Mouse (Mus musculus) embryo, embryonic 9.5 days (tissue): ENCODE measurements around the gene Clec1a.

Experiments
- DNase-seq: peaks from one replicate; pipeline ENCODE4 v3.0.0-alpha.2; 2017; ENCODE audit errors: extremely low spot score

Gene Clec1a

GRCm38 (mm10) chr6:129405999-129406398 is 45.8 kb downstream of the Clec1a start:
- DNase-seq, result no peak

GRCm38 (mm10) chr6:129403391-129403790 is 48.4 kb downstream of the Clec1a start:
- DNase-seq, result no peak

- DNase-seq, result no peak
These were observed 49.4 kb downstream of the Clec1a start for GRCm38 (mm10) chr6:129402404-129402803.

GRCm38 (mm10) chr6:129399945-129400344 is 51.9 kb downstream of the Clec1a start:
- no peak for DNase-seq

GRCm38 (mm10) chr6:129396997-129397396 is 54.8 kb downstream of the Clec1a start, which contains the start of gene Clec1b:
Clec1b (plus strand) TSS chr6:129397297.
- DNase-seq, result no peak

GRCm38 (mm10) chr6:129393732-129394131 is 58.1 kb downstream of the Clec1a start:
- DNase-seq, result no peak

GRCm38 (mm10) chr6:129393087-129393720 is 58.6 kb downstream of the Clec1a start:
- DNase-seq, result no peak

GRCm38 (mm10) chr6:129385774-129386173 is 66.0 kb downstream of the Clec1a start, which contains the start of gene Clec12b:
Clec12b (minus strand) TSS chr6:129385874.
- DNase-seq, result no peak

- no peak for DNase-seq
These were observed 66.8 kb downstream of the Clec1a start for GRCm38 (mm10) chr6:129385000-129385399.

- DNase-seq, result no peak
These were observed 68.3 kb downstream of the Clec1a start for GRCm38 (mm10) chr6:129383466-129383865.

GRCm38 (mm10) chr6:129381736-129382135 is 70.1 kb downstream of the Clec1a start:
- no peak for DNase-seq

- no peak for DNase-seq
These were observed 71.3 kb downstream of the Clec1a start for GRCm38 (mm10) chr6:129380454-129380853.

GRCm38 (mm10) chr6:129374937-129375471 is 76.8 kb downstream of the Clec1a start:
- no peak for DNase-seq
